Mouse (Mus musculus) heart, postnatal 25 days (tissue): ENCODE data around the gene Hebp1. TPM values are rescaled to one million over a fixed set of nuclear protein-coding genes. Genes with fewer than 3 reads are reported as not detected.

Experiments used
- total RNA-seq, 2 experiments: library from RNA; stranded (reverse); gene quantifications; 2 replicates each; pipeline ENCODE4 v1.2.3; 2021

The Hebp1 gene
- total RNA-seq, 2 experiments from 2014 or later, result 40.0 to 43.4 TPM

Other genes starting within 250 kb of the Hebp1 start
- gene Apold1, start 216.3 kb downstream of the Hebp1 start, total RNA-seq, result 1 to 10 TPM; 7.0 to 8.2 TPM
- gene Ddx47, start 186.4 kb downstream of the Hebp1 start, total RNA-seq, result 10 to 100 TPM; 38.4 to 42.4 TPM
- gene Gprc5a, start 132.4 kb downstream of the Hebp1 start, total RNA-seq, result 1 to 10 TPM; 1.0 TPM
- gene Gprc5d, start 79.7 kb downstream of the Hebp1 start, total RNA-seq, result not detected
- gene Fam234b, start within 50 bp of the Hebp1 start, total RNA-seq, result 1 to 10 TPM; 6.5 to 6.7 TPM
- gene Gsg1, start 56.3 kb upstream of the Hebp1 start, total RNA-seq, result under 1 TPM; 0.34 to 0.47 TPM
- not detected for gene Pbp2, start 112.4 kb upstream of the Hebp1 start, total RNA-seq
- gene Emp1, start 164.5 kb upstream of the Hebp1 start, total RNA-seq, result 10 to 100 TPM; 56.1 to 70.8 TPM